Mouse (Mus musculus): ENCODE data around the gene Nae1.

Gene Nae1

GRCm38 (mm10) chr8:104529671-104530070 is 4.8 kb downstream of the Nae1 start:
- no peak for DNase-seq (ENCODE audit: inconsistent ontology term)

GRCm38 (mm10) chr8:104517872-104518271 is 16.6 kb downstream of the Nae1 start:
- DNase-seq (ENCODE audit: inconsistent ontology term) = no peak

- DNase-seq (ENCODE audit: inconsistent ontology term) = no peak
Measured at GRCm38 (mm10) chr8:104510134-104510533, 24.3 kb downstream of the Nae1 start.

GRCm38 (mm10) chr8:104509061-104510006 is 25.1 kb downstream of the Nae1 start, which contains the start of gene Terb1:
TSS of gene Terb1 (minus strand) at chr8:104509910.
- peak; percentile 47 for DNase-seq (ENCODE audit: inconsistent ontology term)

- DNase-seq (ENCODE audit: inconsistent ontology term) = no peak
Measured at GRCm38 (mm10) chr8:104479091-104479490, 55.3 kb downstream of the Nae1 start.

GRCm38 (mm10) chr8:104472465-104472864 is 62.0 kb downstream of the Nae1 start:
- no peak for DNase-seq (ENCODE audit: inconsistent ontology term)

GRCm38 (mm10) chr8:104467463-104467862 is 67.0 kb downstream of the Nae1 start:
- no peak for DNase-seq (ENCODE audit: inconsistent ontology term)

All from Muller cell, postnatal 12 days (primary cell).